Mouse (Mus musculus): Measurements from ENCODE around the gene Ahdc1. TPM values are rescaled to one million over a fixed set of nuclear protein-coding genes. Genes with fewer than 3 reads are reported as not detected.

The Ahdc1 gene
- total and polyA plus RNA-seq, 3 experiments: 2.5 to 8.8 TPM; not detected in 1

DNA sequence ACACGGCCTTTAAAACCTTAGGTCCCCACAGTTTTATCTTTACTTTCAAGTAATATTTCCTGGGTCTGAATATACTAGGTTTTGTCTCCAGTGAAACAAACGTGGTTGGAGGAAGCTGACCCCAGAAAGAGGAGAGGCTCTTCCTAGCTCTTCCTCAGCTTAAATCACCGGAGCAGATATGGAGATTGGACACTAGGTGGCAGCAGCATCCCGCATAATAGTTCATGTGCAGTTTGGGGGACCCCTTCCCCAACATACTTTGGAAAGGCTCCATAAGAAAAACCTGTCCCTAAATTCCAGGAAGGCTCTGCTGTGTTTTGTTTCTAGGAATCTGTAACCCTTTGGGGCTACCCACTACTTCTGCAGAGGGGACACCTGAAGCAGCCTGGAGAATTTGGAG, 1.9 kb upstream of the Ahdc1 start:
- Histone ChIP-seq H3K36me3 (ENCODE audit: control insufficient read depth in 1 of 2, insufficient read depth in 2 of 2, low read length in 2 of 2) (peaks cover 0 to 3% of the 10 kb centered on the region in 2 experiments; a peak in 2 of 4 replicates), H3K27ac (ENCODE audit: control insufficient read depth, low read depth, low read length) (no peak overlapping the region), H3K27me3 (ENCODE audit: control insufficient read depth in 1 of 2, insufficient read depth in 2 of 2, low read length in 2 of 2) (no peaks in the 10 kb centered on the region), H3K79me2 (ENCODE audit: control insufficient read depth, insufficient read depth, low read length, poor library complexity) (no peaks in the 10 kb centered on the region; the same call in 1 of the 2 replicates), H3K9ac (ENCODE audit: control insufficient read depth, low read depth, low read length, poor library complexity, severe bottlenecking) (no peak overlapping the region), H3K4me1 (ENCODE audit: control insufficient read depth in 1 of 2, insufficient read depth in 2 of 2, low read length in 2 of 2) (peaks cover 8 to 13% of the 10 kb centered on the region in 2 experiments; a peak in 2 of 4 replicates), H3K9me3 (replicated peaks; ENCODE audit: insufficient read depth, low read length) (no peaks in the 10 kb centered on the region), H3K4me3 (ENCODE audit: control insufficient read depth in 1 of 2, insufficient read depth in 1 of 2, low read depth in 2 of 2, low read length in 2 of 2) (no peak overlapping the region)
- TF ChIP-seq GABPA (IDR thresholded peaks at IDR 0.05; ENCODE audit: low read depth, low read length) (no peak), POLR2AphosphoS5 (IDR thresholded peaks at IDR 0.05; ENCODE audit: borderline replicate concordance, low read depth, low read length) (no peak), ZC3H11A (IDR thresholded peaks at IDR 0.05; ENCODE audit: low read depth, low read length) (peak; percentile 72), SIN3A (IDR thresholded peaks at IDR 0.05; ENCODE audit: low read length) (peak; percentile 53; the same call in 1 of the 2 replicates), MAZ (IDR thresholded peaks at IDR 0.05; ENCODE audit: low read depth, low read length) (0 out of 2 replicates have a peak, but pooled peaks have one; percentile 44), SMC3 (IDR thresholded peaks at IDR 0.05; ENCODE audit: low read depth, low read length) (peak; percentile 83), POLR2AphosphoS2 (IDR thresholded peaks at IDR 0.05; ENCODE audit: low read length) (no peak), CTCF (IDR thresholded peaks at IDR 0.05 in 2 of 3, conservative IDR thresholded peaks at IDR 0.05 in 1 of 3; ENCODE audit: control insufficient read depth in 1 of 3, insufficient read depth in 1 of 3, low read depth in 2 of 3, low read length in 3 of 3, poor library complexity in 1 of 3, severe bottlenecking in 1 of 3) (peak; percentile 71 to 97 (median 83)), TAL1 (IDR thresholded peaks at IDR 0.05; ENCODE audit: low read length) (no peak), USF1 (IDR thresholded peaks at IDR 0.05; ENCODE audit: low read depth, low read length) (no peak), RAD21 (IDR thresholded peaks at IDR 0.05; ENCODE audit: low read depth, low read length) (peak; percentile 99)
- peak; percentile 77 for DNase-seq (ENCODE audit: low read depth, low spot score)

DNA sequence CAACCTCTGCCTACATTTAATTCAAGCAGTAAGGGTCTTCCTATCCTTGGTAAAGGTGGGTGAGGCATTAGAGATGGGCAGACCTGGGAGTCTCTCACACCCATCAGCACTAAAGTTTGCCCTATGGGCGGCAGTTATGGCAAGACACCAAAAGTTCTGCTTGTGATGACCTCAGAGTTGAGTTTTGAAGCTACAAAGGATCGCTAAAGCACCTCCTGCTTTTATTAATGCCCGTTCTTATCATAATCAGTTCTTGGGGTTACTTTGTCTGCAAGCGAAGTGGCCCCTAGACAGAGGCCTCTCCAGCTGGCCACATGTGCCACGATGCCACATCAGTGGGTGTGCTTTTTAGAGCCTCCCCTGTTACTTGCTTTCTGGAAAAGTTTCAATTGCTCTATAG, 1.4 kb upstream of the Ahdc1 start:
- no peaks in the 10 kb centered on the region for H3K27me3 ChIP-seq (ENCODE audit: control insufficient read depth in 1 of 2, insufficient read depth in 2 of 2, low read length in 2 of 2)

More for the DNA sequence above, 1.4 kb upstream of the Ahdc1 start:
- Histone ChIP-seq H3K4me3 (ENCODE audit: control insufficient read depth in 1 of 2, insufficient read depth in 1 of 2, low read depth in 2 of 2, low read length in 2 of 2) (no peak overlapping the region), H3K36me3 (ENCODE audit: control insufficient read depth in 1 of 2, insufficient read depth in 2 of 2, low read length in 2 of 2) (peaks cover 0 to 3% of the 10 kb centered on the region in 2 experiments; a peak in 2 of 4 replicates), H3K4me1 (ENCODE audit: control insufficient read depth in 1 of 2, insufficient read depth in 2 of 2, low read length in 2 of 2) (peaks cover 8 to 13% of the 10 kb centered on the region in 2 experiments; a peak in 2 of 4 replicates), H3K27ac (ENCODE audit: control insufficient read depth, low read depth, low read length) (no peak overlapping the region), H3K79me2 (ENCODE audit: control insufficient read depth, insufficient read depth, low read length, poor library complexity) (no peaks in the 10 kb centered on the region; the same call in 1 of the 2 replicates), H3K9me3 (replicated peaks; ENCODE audit: insufficient read depth, low read length) (no peaks in the 10 kb centered on the region), H3K9ac (ENCODE audit: control insufficient read depth, low read depth, low read length, poor library complexity, severe bottlenecking) (no peak overlapping the region)
- no peak for TF ChIP-seq TAL1 (IDR thresholded peaks at IDR 0.05; ENCODE audit: low read length)
- TF ChIP-seq GATA1 (IDR thresholded peaks at IDR 0.05; ENCODE audit: low read depth, low read length): no peak
- no peak for TF ChIP-seq NRF1 (IDR thresholded peaks at IDR 0.05; ENCODE audit: insufficient read depth, low read depth, low read length, poor library complexity, severe bottlenecking)
- TF ChIP-seq ZC3H11A (IDR thresholded peaks at IDR 0.05; ENCODE audit: low read depth, low read length): no peak
- TF ChIP-seq SMC3 (IDR thresholded peaks at IDR 0.05; ENCODE audit: low read depth, low read length): no peak
- no peak for TF ChIP-seq POLR2AphosphoS2 (IDR thresholded peaks at IDR 0.05; ENCODE audit: low read length)
- no peak for TF ChIP-seq KAT2A (conservative IDR thresholded peaks at IDR 0.05; ENCODE audit: low read depth, low read length)
- no peak for TF ChIP-seq SIN3A (IDR thresholded peaks at IDR 0.05; ENCODE audit: low read length)
- no peak for TF ChIP-seq CTCF (IDR thresholded peaks at IDR 0.05 in 2 of 3, conservative IDR thresholded peaks at IDR 0.05 in 1 of 3; ENCODE audit: control insufficient read depth in 1 of 3, insufficient read depth in 1 of 3, low read depth in 2 of 3, low read length in 3 of 3, poor library complexity in 1 of 3, severe bottlenecking in 1 of 3)
- no peak for TF ChIP-seq TCF12 (IDR thresholded peaks at IDR 0.05; ENCODE audit: low read depth, low read length)
- no peak for TF ChIP-seq RCOR1 (IDR thresholded peaks at IDR 0.05; ENCODE audit: low read depth, low read length)
- TF ChIP-seq MAFK (IDR thresholded peaks at IDR 0.05; ENCODE audit: borderline replicate concordance, low read depth, low read length): no peak
- TF ChIP-seq USF2 (IDR thresholded peaks at IDR 0.05; ENCODE audit: borderline replicate concordance in 1 of 2, insufficient read depth in 1 of 2, low read depth in 1 of 2, low read length in 2 of 2): no peak
- no peak for TF ChIP-seq TBP (IDR thresholded peaks at IDR 0.05; ENCODE audit: low read depth, low read length)
- DNase-seq (ENCODE audit: low read depth, low spot score): peak; percentile 27

Measured in MEL (cell line).